Mouse (Mus musculus) G1E (cell line): ENCODE results near the gene Ttll4.

Experiments
- CTCF ChIP-seq: IDR thresholded peaks from 2 replicates; pipeline ENCODE4 v1.5.1; 2012; ENCODE audit warnings: low read depth, low read length, inconsistent platforms, mixed read lengths
- GATA1 ChIP-seq: IDR thresholded peaks from 2 replicates; pipeline ENCODE4 v1.6.1; 2012; ENCODE audit warnings: borderline replicate concordance, low read length, inconsistent platforms, mixed read lengths

- TF ChIP-seq CTCF (no peak), GATA1 (no peak)
Measured at GRCm38 (mm10) chr1:74643524-74643923, 18.0 kb upstream of the Ttll4 start.
